Mouse (Mus musculus) midbrain, embryonic 14.5 days (tissue): ENCODE data around the gene Rmdn3. TPM values are rescaled to one million over a fixed set of nuclear protein-coding genes. Genes with fewer than 3 reads are reported as not detected.
A peak's percentile ranks its signal among the peaks of the same experiment; 100 is the strongest.

Experiments
- ATAC-seq: fragments of 200-750 bp; cut with Nextera tagmentation; 2 replicates; pipeline ENCODE4 v1.8.0; 2017; ENCODE audit warnings: moderate number of reproducible peaks, moderate library complexity; ENCODE audit not compliant: low FRiP score, low TSS enrichment
- DNase-seq: peaks from one replicate; pipeline ENCODE4 v3.0.0-alpha.2; 2015
- H3K27ac ChIP-seq: fragments of 300-500 bp; sonication (generic); replicated peaks from 2 replicates; pipeline ENCODE4 v1.5.1; 2014; ENCODE audit warnings: mild to moderate bottlenecking, low read depth, low read length, moderate library complexity
- H3K27me3 ChIP-seq: fragments of 300-500 bp; sonication (generic); 2 replicates; pipeline ENCODE4 v1.6.1; 2014; ENCODE audit warnings: low read length, control low read depth, mixed read lengths; ENCODE audit not compliant: control insufficient read depth, insufficient read depth
- H3K36me3 ChIP-seq: fragments of 300-500 bp; sonication (generic); 2 replicates; pipeline ENCODE4 v1.6.1; 2014; ENCODE audit warnings: low read length, control low read depth; ENCODE audit not compliant: control insufficient read depth, insufficient read depth
- H3K4me1 ChIP-seq: fragments of 300-500 bp; sonication (generic); 2 replicates; pipeline ENCODE4 v1.6.1; 2014; ENCODE audit warnings: mild to moderate bottlenecking, antibody characterized with exemption, low read length, control low read depth; ENCODE audit not compliant: control insufficient read depth, insufficient read depth
- H3K4me2 ChIP-seq: fragments of 300-500 bp; sonication (generic); 2 replicates; pipeline ENCODE4 v1.6.1; 2014; ENCODE audit warnings: mild to moderate bottlenecking, low read length, moderate library complexity
- H3K4me3 ChIP-seq: fragments of 300-500 bp; sonication (generic); replicated peaks from 2 replicates; pipeline ENCODE4 v1.5.1; 2014; ENCODE audit warnings: low read depth, low read length
- H3K9ac ChIP-seq: fragments of 300-500 bp; sonication (generic); replicated peaks from 2 replicates; pipeline ENCODE4 v1.6.1; 2014; ENCODE audit warnings: mild to moderate bottlenecking, low read length, moderate library complexity
- H3K9me3 ChIP-seq: fragments of 300-500 bp; sonication (generic); 2 replicates; pipeline ENCODE4 v1.6.1; 2016; ENCODE audit warnings: low read length, control low read depth, mixed read lengths; ENCODE audit not compliant: control insufficient read depth
- WGBS: fragments of 180-500 bp; shearing (Covaris S2); extraction: QIAGEN DNeasy Blood & Tissue Kit; methylation state at CpG from one replicate; pipeline ENCODE4 v1.1.7; 2014; 5-methylcytosine and 5-hydroxymethylcytosine counted together
- polyA plus RNA-seq: library from polyadenylated mRNA; unstranded; fragments of >200 nt; fragmentation: Nextera tagmentation; extraction: Ambion mirVana; gene quantifications from 2 replicates; pipeline ENCODE4 v1.2.1, GENCODE M21; 2014

Rmdn3 gene
- 43.8 and 45.7 TPM in 2 replicates for polyA plus RNA-seq

DNA sequence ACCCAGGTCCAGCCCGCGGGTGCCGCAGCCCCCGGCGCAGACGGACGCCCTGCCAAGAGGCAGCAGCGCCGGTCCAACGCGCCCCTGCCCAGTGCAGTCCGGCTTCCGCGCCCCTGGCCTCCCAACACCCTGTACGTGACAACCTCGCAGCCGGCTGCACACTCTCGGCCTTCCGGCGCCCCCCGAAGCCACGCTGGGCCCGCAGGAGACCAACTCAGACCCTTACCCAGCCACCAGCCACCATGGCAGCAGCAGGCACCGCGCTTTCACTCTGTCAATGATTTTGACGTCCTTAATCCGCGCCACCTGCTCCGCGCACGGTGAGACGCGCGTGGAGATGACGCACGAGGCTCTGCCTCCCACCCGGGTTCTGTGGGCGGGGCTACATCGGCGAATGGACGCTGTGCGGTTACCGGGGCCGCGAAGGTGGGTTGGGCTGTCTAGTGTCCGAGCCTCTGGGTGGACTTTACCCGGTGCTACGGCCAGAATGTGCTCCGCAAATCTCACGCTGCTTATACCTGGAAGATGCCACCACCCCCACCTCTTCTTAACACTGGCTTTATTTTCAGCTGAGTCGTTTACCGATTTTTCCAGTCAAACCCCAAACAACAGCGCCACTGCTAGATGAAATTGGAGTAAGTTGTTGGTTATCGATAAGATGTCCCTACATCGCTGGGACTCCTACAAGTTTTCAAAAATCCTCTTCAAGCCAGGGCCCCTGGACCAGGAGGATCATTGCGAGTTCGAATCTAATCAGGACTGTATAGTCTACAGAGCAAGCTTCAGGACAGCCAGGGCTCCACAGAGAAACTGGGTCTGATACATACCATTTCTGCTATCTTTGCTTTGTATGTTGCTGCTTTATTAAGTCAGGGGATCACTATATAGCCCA, at the start of gene Rmdn3:
Rmdn3 (minus strand) TSS at position 354 of the 892 bp plus-strand sequence.
- peak within 1 kb of the TSS; percentile 94 for H3K4me3 ChIP-seq
- H3K9me3 ChIP-seq: no peaks in the 10 kb centered on the region
- peak within 1 kb of the TSS; percentile 95 for H3K4me2 ChIP-seq
- H3K9ac ChIP-seq: peak within 1 kb of the TSS; percentile 89
- peaks cover 14% of the 10 kb centered on the region for H3K4me1 ChIP-seq
- DNase-seq: peak; percentile 99
- H3K36me3 ChIP-seq: peaks cover 24% of the 10 kb centered on the region
- H3K27me3 ChIP-seq: no peaks in the 10 kb centered on the region
- H3K27ac ChIP-seq: peak within 1 kb of the TSS; percentile 80
- 1% methylated on average over 57 of the region's 57 CpGs for WGBS
- ATAC-seq: peak; percentile 89

DNA sequence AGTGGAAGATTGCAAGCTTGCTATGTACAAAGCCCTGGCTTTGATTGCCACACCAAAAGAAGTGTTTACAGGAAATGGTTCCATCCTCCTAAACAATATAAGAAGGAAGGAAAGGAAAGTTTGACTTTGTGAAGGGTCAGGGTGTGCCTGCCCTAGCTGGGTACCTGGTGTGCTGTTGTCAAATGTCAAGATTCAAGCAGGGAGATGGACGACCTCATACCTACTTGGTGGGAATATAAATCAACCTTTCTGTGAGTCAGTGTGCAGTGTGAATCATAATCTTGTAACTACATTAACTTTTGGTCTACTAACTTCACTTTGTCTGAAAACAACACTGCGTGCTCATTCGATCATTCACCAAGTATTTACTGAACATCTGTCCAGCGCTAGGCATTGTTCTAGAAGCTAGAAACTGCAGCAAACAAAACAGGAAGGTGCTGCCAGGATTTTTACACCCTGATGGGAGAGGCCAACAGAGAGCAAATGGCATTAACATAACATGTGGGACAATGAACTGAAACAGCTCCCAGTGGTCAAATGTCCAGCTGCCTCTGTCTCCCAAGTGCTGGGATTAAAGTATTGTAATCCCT, 47.1 kb upstream of the Rmdn3 start:
- no peaks in the 10 kb centered on the region for H3K27me3 ChIP-seq
- no peak for ATAC-seq
- no peak overlapping the region for H3K4me3 ChIP-seq
- H3K36me3 ChIP-seq: no peaks in the 10 kb centered on the region
- DNase-seq: no peak
- no peak overlapping the region for H3K4me2 ChIP-seq
- H3K9ac ChIP-seq: no peak overlapping the region
- WGBS: 84% methylated on average over 4 of the region's 4 CpGs
- peaks cover 3% of the 10 kb centered on the region; the same call in 1 of the 2 replicates for H3K4me1 ChIP-seq
- no peak overlapping the region for H3K27ac ChIP-seq
- no peaks in the 10 kb centered on the region for H3K9me3 ChIP-seq

DNA sequence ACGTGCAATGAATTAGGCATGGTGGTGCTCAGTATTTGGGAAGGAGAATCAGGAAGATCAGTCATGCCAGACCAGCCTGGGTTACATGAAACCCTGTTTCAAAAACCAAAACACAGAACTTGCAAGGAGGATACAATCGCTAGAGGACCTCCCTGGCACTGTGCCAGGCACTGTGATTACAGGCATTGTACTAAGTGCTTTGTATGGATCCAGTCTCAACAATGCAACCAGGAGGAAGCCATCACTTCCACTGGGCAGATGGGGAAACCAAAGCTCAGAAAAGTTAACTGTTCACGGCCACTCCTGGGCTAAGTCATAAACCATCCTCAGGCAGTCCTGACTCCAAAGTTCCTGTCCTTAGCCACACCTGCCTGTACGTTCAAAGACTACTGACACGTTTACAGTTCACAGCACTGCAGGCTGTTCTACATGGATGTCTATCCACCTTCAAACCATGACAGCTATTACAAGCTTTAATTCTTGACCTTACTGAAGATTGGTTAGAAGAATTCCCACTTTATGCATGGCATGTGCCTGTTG, 46.1 kb upstream of the Rmdn3 start:
- Histone ChIP-seq H3K4me2 (no peak overlapping the region), H3K9me3 (no peaks in the 10 kb centered on the region), H3K4me1 (peaks cover 3% of the 10 kb centered on the region; the same call in 1 of the 2 replicates), H3K27ac (no peak overlapping the region), H3K4me3 (no peak overlapping the region), H3K27me3 (no peaks in the 10 kb centered on the region), H3K9ac (no peak overlapping the region), H3K36me3 (no peaks in the 10 kb centered on the region)
- 52% methylated on average over 5 of the region's 5 CpGs for WGBS
- ATAC-seq (no peak), DNase-seq (peak; percentile 50)

DNA sequence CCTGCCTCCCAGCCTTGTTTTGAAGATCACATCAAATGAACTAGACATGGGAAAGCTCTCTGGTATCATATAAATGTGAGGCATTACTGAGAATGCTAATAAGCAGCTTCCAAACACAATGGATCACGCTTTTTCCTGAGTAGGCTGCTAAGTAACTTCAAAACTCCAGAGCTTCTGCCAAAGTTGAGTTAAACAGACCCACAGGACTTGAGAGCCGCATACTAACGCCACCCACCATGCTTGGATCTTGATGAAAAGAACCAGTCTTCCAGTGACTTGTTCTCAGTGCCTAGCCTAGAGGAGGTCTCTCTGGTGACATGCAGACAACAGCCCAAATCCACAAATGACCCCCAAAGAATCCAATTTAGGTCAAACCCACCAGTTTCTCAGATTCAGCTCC, 42.1 kb upstream of the Rmdn3 start:
- no peak overlapping the region for H3K4me2 ChIP-seq
- ATAC-seq (no peak), DNase-seq (peak; percentile 18)
- H3K27ac ChIP-seq: no peak overlapping the region
- H3K9me3 ChIP-seq: no peaks in the 10 kb centered on the region
- H3K4me1 ChIP-seq: no peaks in the 10 kb centered on the region
- 18% methylated on average over 3 of the region's 3 CpGs for WGBS
- H3K4me3 ChIP-seq: no peak overlapping the region
- no peaks in the 10 kb centered on the region for H3K36me3 ChIP-seq
- no peak overlapping the region for H3K9ac ChIP-seq
- no peaks in the 10 kb centered on the region for H3K27me3 ChIP-seq

DNA sequence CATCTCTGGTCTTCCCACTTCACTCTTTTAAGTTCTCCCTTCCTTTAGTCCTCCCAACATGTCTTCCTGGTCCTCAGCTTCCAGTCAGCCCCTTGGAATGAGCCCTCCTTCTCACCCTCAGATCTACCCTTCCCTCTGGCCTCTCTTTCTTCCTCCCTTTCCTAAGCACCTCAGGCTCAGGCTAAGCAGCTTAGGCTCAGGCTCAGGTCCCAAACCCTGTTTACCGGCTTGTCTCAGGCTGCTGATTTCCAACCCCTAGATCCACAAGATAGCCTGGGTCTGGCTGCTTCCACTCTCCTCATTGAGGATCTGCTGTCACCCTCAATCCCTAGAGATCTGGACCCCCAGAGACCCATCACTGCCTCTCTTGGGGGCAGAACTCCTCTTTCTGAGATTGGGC, 41.2 kb upstream of the Rmdn3 start:
- Histone ChIP-seq H3K27ac (no peak overlapping the region), H3K4me3 (no peak overlapping the region), H3K9ac (no peak overlapping the region), H3K36me3 (no peaks in the 10 kb centered on the region), H3K4me2 (no peak overlapping the region), H3K27me3 (no peaks in the 10 kb centered on the region), H3K4me1 (no peaks in the 10 kb centered on the region), H3K9me3 (no peaks in the 10 kb centered on the region)
- 8% methylated on average over 1 of the region's 1 CpGs for WGBS
- no peak for ATAC-seq
- DNase-seq: no peak

DNA sequence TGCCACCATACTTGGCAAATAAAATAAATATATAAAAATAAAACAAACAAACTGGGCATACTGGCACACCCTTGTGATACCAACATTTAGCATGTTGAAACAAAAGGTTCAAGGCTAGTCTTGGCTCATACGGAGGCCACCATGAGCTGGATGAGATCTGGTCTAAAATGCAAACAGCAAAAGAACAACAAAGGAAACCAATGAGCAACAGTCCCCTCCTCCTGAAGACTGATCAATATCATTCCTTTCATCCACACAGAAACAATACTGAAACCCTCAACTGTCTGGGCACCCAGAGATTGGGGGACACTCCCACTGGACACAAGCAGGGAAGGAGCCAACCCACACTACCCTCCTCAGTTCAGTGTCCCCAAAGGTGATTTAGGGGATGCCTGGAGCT, 40.7 kb upstream of the Rmdn3 start:
- no peaks in the 10 kb centered on the region for H3K4me1 ChIP-seq
- H3K36me3 ChIP-seq: no peaks in the 10 kb centered on the region
- no peaks in the 10 kb centered on the region for H3K9me3 ChIP-seq
- 77% methylated on average over 1 of the region's 1 CpGs for WGBS
- no peak for DNase-seq
- H3K27me3 ChIP-seq: no peaks in the 10 kb centered on the region
- no peak overlapping the region for H3K27ac ChIP-seq
- ATAC-seq: no peak
- no peak overlapping the region for H3K9ac ChIP-seq
- no peak overlapping the region for H3K4me3 ChIP-seq
- no peak overlapping the region for H3K4me2 ChIP-seq

DNA sequence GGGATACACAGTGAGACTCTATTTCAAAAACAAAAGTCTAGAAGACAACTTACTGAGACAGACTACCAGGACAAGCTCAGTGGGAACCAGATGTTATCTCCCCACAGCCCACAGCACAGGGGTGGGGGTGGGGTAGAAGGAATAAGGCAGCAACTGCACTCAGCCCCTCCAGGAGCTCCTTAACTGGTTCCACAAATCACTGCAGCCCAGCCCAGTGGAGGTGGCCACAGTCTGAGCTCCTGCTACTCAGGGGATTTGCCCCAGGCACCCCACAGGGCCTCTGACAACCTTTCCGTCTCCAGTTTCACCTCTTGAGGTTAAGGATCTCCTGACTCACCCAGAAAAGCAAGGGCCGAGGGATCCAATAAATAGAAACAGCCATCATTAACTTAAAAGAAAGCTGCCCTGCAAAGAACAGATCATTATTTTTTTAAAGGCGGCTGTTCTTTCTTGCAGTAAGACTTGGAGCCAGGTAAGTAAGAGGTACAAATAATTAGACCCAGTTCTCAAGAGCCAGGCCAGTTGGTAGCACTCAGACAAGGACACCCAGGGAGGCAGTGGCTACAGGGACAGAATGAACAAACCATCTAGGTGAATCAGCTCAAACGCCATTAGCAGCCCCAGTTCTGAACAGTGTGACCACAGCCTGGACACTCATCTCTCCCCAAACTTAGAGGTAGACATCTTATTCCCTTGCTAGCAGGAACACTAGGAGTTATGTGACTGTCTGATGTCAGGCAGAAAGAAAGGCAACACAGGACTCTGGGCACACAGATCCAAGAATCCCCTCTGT, 39.7 kb upstream of the Rmdn3 start:
- DNase-seq: no peak
- H3K4me2 ChIP-seq: no peak overlapping the region

DNA sequence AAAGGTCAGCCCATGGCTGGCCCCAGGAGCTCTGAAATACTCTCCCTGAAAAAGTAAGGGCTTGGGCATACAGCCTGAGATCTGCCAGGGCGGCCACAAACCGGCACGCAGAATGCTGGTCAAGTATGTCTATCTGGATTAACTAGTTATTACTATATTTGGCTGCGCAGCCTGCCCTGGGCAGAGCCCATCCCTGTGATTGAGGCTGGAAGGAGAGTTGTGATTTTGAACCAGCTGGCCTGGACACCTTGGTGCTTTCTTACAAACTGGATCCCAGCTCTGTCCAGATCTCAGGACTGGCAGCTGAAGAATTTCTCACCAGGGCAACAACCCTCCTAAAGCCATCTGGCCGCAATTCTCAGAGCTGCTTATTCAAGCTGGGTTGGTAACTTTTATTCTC, 37.3 kb upstream of the Rmdn3 start:
- Histone ChIP-seq H3K27ac (no peak overlapping the region), H3K9ac (no peak overlapping the region), H3K4me2 (no peak overlapping the region), H3K27me3 (no peaks in the 10 kb centered on the region), H3K36me3 (no peaks in the 10 kb centered on the region), H3K4me1 (0 out of 2 replicates have a peak, but pooled peaks cover 2% of the 10 kb centered on the region), H3K9me3 (no peaks in the 10 kb centered on the region), H3K4me3 (no peak overlapping the region)
- WGBS: 87% methylated on average over 5 of the region's 5 CpGs
- DNase-seq: no peak
- no peak for ATAC-seq

More for the DNA sequence above, 39.7 kb upstream of the Rmdn3 start:
- WGBS: 42% methylated on average over 4 of the region's 4 CpGs
- Histone ChIP-seq H3K27me3 (no peaks in the 10 kb centered on the region), H3K36me3 (no peaks in the 10 kb centered on the region), H3K27ac (no peak overlapping the region), H3K9me3 (no peaks in the 10 kb centered on the region), H3K9ac (no peak overlapping the region), H3K4me3 (no peak overlapping the region), H3K4me1 (no peaks in the 10 kb centered on the region)
- ATAC-seq: no peak
